Mouse (Mus musculus) lung, postnatal 0 days (tissue): ENCODE results near the gene Ibtk. TPM values are rescaled to one million over a fixed set of nuclear protein-coding genes. Genes with fewer than 3 reads are reported as not detected.
A peak's percentile ranks its signal among the peaks of the same experiment; 100 is the strongest.

Source experiments
- ATAC-seq: fragments of 200-750 bp; cut with Nextera tagmentation; 2 replicates; pipeline ENCODE4 v1.8.0; 2017; ENCODE audit warnings: moderate library complexity
- DNase-seq: peaks from one replicate; pipeline ENCODE4 v3.0.0-alpha.2; 2016; ENCODE audit warnings: low spot score
- H3K27ac ChIP-seq: fragments of 300-500 bp; sonication (generic); 2 replicates; pipeline ENCODE4 v1.5.1; 2014; ENCODE audit warnings: antibody characterized with exemption, mild to moderate bottlenecking, low read length, mixed read lengths
- H3K27me3 ChIP-seq: fragments of 300-500 bp; sonication (generic); replicated peaks from 2 replicates; pipeline ENCODE4 v1.6.1; 2014; ENCODE audit warnings: low read length, mixed read lengths; ENCODE audit not compliant: insufficient read depth
- H3K36me3 ChIP-seq: fragments of 300-500 bp; sonication (generic); 2 replicates; pipeline ENCODE4 v1.6.1; 2014; ENCODE audit warnings: low read length, mixed read lengths; ENCODE audit not compliant: insufficient read depth
- H3K4me1 ChIP-seq: fragments of 300-500 bp; sonication (generic); 2 replicates; pipeline ENCODE4 v1.6.1; 2014; ENCODE audit warnings: antibody characterized with exemption, low read depth, low read length, mixed read lengths; ENCODE audit not compliant: insufficient read depth
- H3K4me2 ChIP-seq: fragments of 300-500 bp; sonication (generic); replicated peaks from 2 replicates; pipeline ENCODE4 v1.6.1; 2014; ENCODE audit warnings: low read depth, mild to moderate bottlenecking, low read length, moderate library complexity, mixed read lengths
- H3K4me3 ChIP-seq: fragments of 300-500 bp; sonication (generic); 2 replicates; pipeline ENCODE4 v1.5.1; 2014; ENCODE audit warnings: low read depth, low read length
- H3K9ac ChIP-seq: fragments of 300-500 bp; sonication (generic); replicated peaks from 2 replicates; pipeline ENCODE4 v1.6.1; 2014; ENCODE audit warnings: low read depth, mild to moderate bottlenecking
- H3K9me3 ChIP-seq: fragments of 300-500 bp; sonication (generic); 2 replicates; pipeline ENCODE4 v1.6.1; 2016; ENCODE audit warnings: low read length, mixed read lengths
- CTCF ChIP-seq: IDR thresholded peaks from 2 replicates; pipeline ENCODE4 v1.5.1; 2016; ENCODE audit warnings: antibody characterized with exemption, mild to moderate bottlenecking
- EP300 ChIP-seq: IDR thresholded peaks from 2 replicates; pipeline ENCODE4 v1.6.1; 2016; ENCODE audit warnings: antibody characterized with exemption, mild to moderate bottlenecking, control low read depth
- WGBS: fragments of 180-500 bp; shearing (Covaris S2); extraction: QIAGEN DNeasy Blood & Tissue Kit; methylation state at CpG from one replicate; pipeline ENCODE4 v1.1.7; 2014; 5-methylcytosine and 5-hydroxymethylcytosine counted together
- polyA plus RNA-seq: library from polyadenylated mRNA; unstranded; fragments of >200 nt; fragmentation: Nextera tagmentation; extraction: Ambion mirVana; gene quantifications from 2 replicates; pipeline ENCODE4 v1.2.1, GENCODE M21; 2015

The Ibtk gene
- polyA plus RNA-seq, 1 experiment from 2014 or later = 12.0 TPM

DNA sequence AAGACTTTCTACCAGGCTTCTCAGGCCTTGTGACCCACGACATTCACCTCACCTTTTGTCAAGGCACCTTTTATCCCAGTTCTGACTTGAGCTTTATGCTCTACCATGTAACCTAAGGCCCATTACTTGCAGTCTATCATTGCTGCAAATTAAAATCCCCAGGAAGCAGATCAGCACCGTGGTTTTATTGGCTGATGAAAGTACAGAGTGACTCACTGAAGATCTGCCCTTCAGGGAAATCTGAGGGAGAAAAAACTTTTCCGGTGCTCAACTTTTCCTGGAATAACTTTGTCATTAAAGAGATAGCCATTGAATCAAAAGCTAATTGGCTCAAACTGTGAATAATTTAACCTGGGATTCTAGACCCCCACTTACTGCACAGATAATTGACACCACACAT, 22.3 kb upstream of the Ibtk start:
- Histone ChIP-seq H3K4me2 (no peak overlapping the region), H3K4me1 (no peaks in the 10 kb centered on the region; the same call in 1 of the 2 replicates), H3K27ac (no peak overlapping the region), H3K4me3 (no peak overlapping the region), H3K27me3 (no peaks in the 10 kb centered on the region), H3K9ac (no peak overlapping the region), H3K9me3 (no peaks in the 10 kb centered on the region), H3K36me3 (no peaks in the 10 kb centered on the region)
- TF ChIP-seq EP300 (no peak), CTCF (no peak)
- 72% methylated on average over 3 of the region's 3 CpGs for WGBS
- DNase-seq = no peak
- ATAC-seq = no peak

DNA sequence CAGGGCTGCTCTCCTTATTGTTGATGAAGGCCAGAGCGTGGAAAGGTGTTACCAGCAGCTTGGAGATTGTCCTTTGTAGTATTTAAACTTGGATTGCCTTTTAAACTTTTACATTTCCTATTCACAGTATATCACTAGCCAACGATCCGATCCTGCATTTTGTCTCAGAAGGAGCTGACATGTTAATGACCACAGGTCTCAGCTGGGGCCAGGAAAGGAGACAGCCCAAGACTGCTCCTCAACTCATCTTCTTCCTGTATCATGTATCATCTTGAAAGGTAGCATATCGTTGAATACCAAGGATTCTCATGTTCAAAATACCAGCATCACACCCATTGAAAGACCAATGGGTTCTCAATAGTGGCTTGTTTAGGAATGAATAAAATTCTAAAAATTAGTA, 21.2 kb upstream of the Ibtk start:
- Histone ChIP-seq H3K4me3 (no peak overlapping the region), H3K36me3 (no peaks in the 10 kb centered on the region), H3K9me3 (no peaks in the 10 kb centered on the region), H3K4me1 (no peaks in the 10 kb centered on the region; the same call in 1 of the 2 replicates), H3K27me3 (no peaks in the 10 kb centered on the region), H3K9ac (no peak overlapping the region), H3K27ac (no peak overlapping the region), H3K4me2 (no peak overlapping the region)
- TF ChIP-seq CTCF = no peak
- TF ChIP-seq EP300 = no peak
- no peak for ATAC-seq
- no peak for DNase-seq
- 79% methylated on average over 4 of the region's 4 CpGs for WGBS

DNA sequence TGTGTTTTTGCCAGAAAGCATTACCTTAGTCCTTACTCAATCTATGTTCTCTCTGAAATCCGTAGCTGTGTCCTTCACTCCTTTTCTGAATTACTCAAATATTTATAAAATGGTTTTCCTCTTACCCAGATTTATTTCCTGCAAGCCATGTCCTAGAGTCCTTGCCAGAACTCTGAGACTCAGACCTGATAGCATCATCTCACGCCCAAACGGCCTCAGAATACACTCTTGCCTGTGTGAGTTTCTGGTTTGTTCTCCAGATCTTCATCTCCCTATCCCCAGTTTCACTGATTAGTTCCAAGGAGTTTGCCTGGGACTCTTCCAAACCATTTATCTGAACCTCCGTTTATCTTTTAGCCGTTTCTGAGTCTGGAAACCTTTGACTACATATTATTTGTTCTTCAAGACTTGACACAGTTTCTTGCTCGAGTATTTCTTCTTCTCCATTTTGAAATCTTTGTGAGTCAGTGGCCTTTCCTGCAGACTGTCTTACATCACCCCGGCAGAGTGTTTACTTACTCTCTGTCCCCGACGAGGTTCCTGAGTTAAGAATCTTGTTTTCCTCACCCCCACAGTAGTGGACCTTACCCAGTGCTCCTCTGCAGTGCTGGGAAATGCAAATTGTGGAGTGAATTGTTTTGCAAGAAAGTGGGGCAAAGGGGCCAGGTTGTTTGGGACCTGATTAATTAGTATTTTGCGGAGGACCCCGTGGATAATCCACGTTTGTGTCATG, 20.1 kb upstream of the Ibtk start:
- WGBS = 20% methylated on average over 12 of the region's 12 CpGs
- no peak overlapping the region for H3K9ac ChIP-seq
- H3K27me3 ChIP-seq = no peaks in the 10 kb centered on the region
- H3K9me3 ChIP-seq = no peaks in the 10 kb centered on the region
- no peak for TF ChIP-seq CTCF
- TF ChIP-seq EP300 = peak; percentile 90
- no peak overlapping the region for H3K4me3 ChIP-seq
- no peaks in the 10 kb centered on the region for H3K36me3 ChIP-seq
- peak; percentile 99 for ATAC-seq
- H3K27ac ChIP-seq = peak overlapping the region; percentile 76
- H3K4me2 ChIP-seq = no peak overlapping the region; the same call in 1 of the 2 replicates
- H3K4me1 ChIP-seq = no peaks in the 10 kb centered on the region; the same call in 1 of the 2 replicates
- DNase-seq = peak; percentile 87

GRCm38 (mm10) chr9:85767255-85767654, 18.1 kb upstream of the Ibtk start:
- ATAC-seq = no peak
- Histone ChIP-seq H3K4me3 (no peak overlapping the region), H3K27me3 (no peaks in the 10 kb centered on the region), H3K9me3 (no peaks in the 10 kb centered on the region), H3K4me1 (no peaks in the 10 kb centered on the region; the same call in 1 of the 2 replicates), H3K27ac (no peak overlapping the region), H3K36me3 (no peaks in the 10 kb centered on the region), H3K4me2 (no peak overlapping the region), H3K9ac (no peak overlapping the region)
- TF ChIP-seq CTCF (no peak), EP300 (no peak)
- DNase-seq = no peak
- WGBS = 82% methylated on average over 2 of the region's 2 CpGs

DNA sequence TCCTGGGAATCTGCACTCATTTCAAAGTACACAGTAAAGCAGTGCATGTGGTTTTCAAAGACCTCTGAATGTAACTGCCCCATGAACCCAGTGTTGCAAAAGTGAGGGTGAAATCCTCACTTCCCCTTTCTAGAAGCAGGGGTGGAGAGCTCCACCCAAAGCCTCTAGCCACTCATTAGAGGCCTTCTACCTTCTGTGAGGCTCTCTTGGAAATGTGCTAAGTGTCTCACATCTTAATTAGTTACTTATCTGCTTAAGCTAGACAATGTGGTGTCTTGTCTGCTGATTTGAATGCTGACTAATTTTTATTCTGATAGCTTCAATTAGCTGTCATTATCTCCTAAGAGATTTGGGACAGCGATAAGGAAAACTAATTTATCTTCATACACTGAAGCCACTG, 13.3 kb upstream of the Ibtk start:
- no peak for TF ChIP-seq CTCF
- no peak for TF ChIP-seq EP300
- WGBS = 92% methylated on average over 1 of the region's 1 CpGs
- no peak for ATAC-seq

DNA sequence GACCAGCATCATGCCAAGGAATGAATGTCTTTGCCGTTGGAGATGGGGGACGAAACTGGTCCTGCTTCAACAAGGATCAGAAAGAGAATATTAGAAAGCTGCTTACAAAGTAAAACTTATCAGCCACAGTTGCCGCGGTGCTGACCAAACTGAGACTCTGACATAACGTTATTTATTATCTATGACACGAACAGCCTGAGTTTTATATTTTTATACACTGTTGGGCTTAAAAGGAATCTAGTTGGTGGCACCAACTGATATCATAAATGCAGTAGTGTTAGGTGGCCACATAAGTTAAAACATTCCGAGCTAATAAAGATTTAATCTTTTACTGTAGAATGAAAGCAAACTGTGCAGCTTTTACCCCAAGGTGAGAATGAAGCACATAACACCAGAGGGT, 1.7 kb upstream of the Ibtk start:
- no peak overlapping the region for H3K9ac ChIP-seq
- TF ChIP-seq EP300 (no peak), CTCF (no peak)

More for the DNA sequence above, 13.3 kb upstream of the Ibtk start:
- DNase-seq = peak; percentile 15
- Histone ChIP-seq H3K4me3 (no peak overlapping the region), H3K36me3 (no peaks in the 10 kb centered on the region), H3K9ac (no peak overlapping the region), H3K4me2 (no peak overlapping the region), H3K4me1 (no peaks in the 10 kb centered on the region), H3K27ac (no peak overlapping the region), H3K27me3 (no peaks in the 10 kb centered on the region), H3K9me3 (no peaks in the 10 kb centered on the region)

More for the DNA sequence above, 1.7 kb upstream of the Ibtk start:
- WGBS = 79% methylated on average over 7 of the region's 7 CpGs
- no peak overlapping the region for H3K4me3 ChIP-seq
- H3K9me3 ChIP-seq = no peaks in the 10 kb centered on the region
- no peaks in the 10 kb centered on the region for H3K4me1 ChIP-seq
- no peaks in the 10 kb centered on the region for H3K36me3 ChIP-seq
- ATAC-seq = no peak
- H3K27me3 ChIP-seq = no peaks in the 10 kb centered on the region
- H3K4me2 ChIP-seq = no peak overlapping the region
- DNase-seq = no peak
- no peak overlapping the region for H3K27ac ChIP-seq
